In genomic region chr9:113177181-113177917, GRCm38 (mm10) we compare ENCODE assay signal across 11 mouse cellular contexts.
DNase-seq lines count a peak whose midpoint lies in the region; ATAC-seq and TF ChIP-seq lines count a peak whose summit lies in the region.
"Had no signal": no experiment of that assay in that cellular context is flagged by ENCODE, and none has a peak within 500 bp of the region (broad histone marks: within the 10 kb centered on the region; RNA-seq: fewer than 3 reads in every experiment).

No protein-coding gene starts in this region.

- H3K4me1 ChIP-seq in midbrain, embryonic 13.5 days (replicated peaks) = no peaks in the 10 kb centered on the region
- no peaks in the 10 kb centered on the region for H3K4me1 ChIP-seq in midbrain, embryonic 10.5 days
- H3K4me1 ChIP-seq in lung, adult 2 months (ENCODE audit: control insufficient read depth, insufficient read depth, low read length) = no peaks in the 10 kb centered on the region
- no peaks in the 10 kb centered on the region for H3K4me1 ChIP-seq in kidney, adult 2 months (ENCODE audit: control insufficient read depth, insufficient read depth, low read length)

- TF ChIP-seq CTCF in lung, adult 2 months (IDR thresholded peaks at IDR 0.05; ENCODE audit: insufficient read depth, low read length) = no peak
- no peak for TF ChIP-seq CTCF in kidney, adult 2 months (conservative IDR thresholded peaks at IDR 0.05; ENCODE audit: insufficient read depth, insufficient read length, low read depth, low read length)

- H3K27ac ChIP-seq in midbrain, embryonic 13.5 days = no peak overlapping the region
- H3K27ac ChIP-seq in midbrain, embryonic 10.5 days (replicated peaks) = no peak overlapping the region
- H3K27ac ChIP-seq in kidney, adult 2 months (ENCODE audit: insufficient read depth, low read depth, low read length) = no peak overlapping the region

- no peak for DNase-seq in midbrain, embryonic 10.5 days (ENCODE audit: low spot score)
- DNase-seq in frontal cortex, postnatal 14 days (ENCODE audit: low spot score in 2 of 2) = peak; percentile 61 to 80
- peak; percentile 76 to 97 for DNase-seq in left cerebral cortex, postnatal 25 days (ENCODE audit: low spot score in 2 of 2)
- DNase-seq in lung, adult 2 months = no peak
- no peak for DNase-seq in kidney, adult 2 months
- DNase-seq in lung, postnatal 4 days = no peak
- DNase-seq in spleen, adult 12 weeks (ENCODE audit: low spot score) = no peak
- DNase-seq: lung, postnatal 14 days; thymus, postnatal 4 days had no signal

- peak; percentile 45; the same call in 1 of the 2 replicates for ATAC-seq in midbrain, embryonic 13.5 days

- WGBS in midbrain, embryonic 13.5 days = 72% methylated on average over 15 of the region's 15 CpGs
- 81% methylated on average over 15 of the region's 15 CpGs for WGBS in midbrain, embryonic 10.5 days
- WGBS in lung, adult 2 months = 46% methylated on average over 15 of the region's 15 CpGs
- WGBS in kidney, adult 2 months = 38% methylated on average over 15 of the region's 15 CpGs

- no peaks in the 10 kb centered on the region for H3K27me3 ChIP-seq in midbrain, embryonic 13.5 days
- H3K27me3 ChIP-seq in midbrain, embryonic 10.5 days (ENCODE audit: low read depth, poor library complexity, severe bottlenecking) = no peaks in the 10 kb centered on the region
- H3K27me3 ChIP-seq in kidney, adult 2 months (replicated peaks; ENCODE audit: control insufficient read depth, insufficient read depth, low read length) = no peaks in the 10 kb centered on the region

- no peaks in the 10 kb centered on the region for H3K36me3 ChIP-seq in midbrain, embryonic 13.5 days
- no peaks in the 10 kb centered on the region for H3K36me3 ChIP-seq in midbrain, embryonic 10.5 days
- H3K36me3 ChIP-seq in kidney, adult 2 months (ENCODE audit: control insufficient read depth, insufficient read depth, low read length) = no peaks in the 10 kb centered on the region

- no peaks in the 10 kb centered on the region for H3K9me3 ChIP-seq in midbrain, embryonic 13.5 days
- H3K9me3 ChIP-seq in midbrain, embryonic 10.5 days (replicated peaks) = no peaks in the 10 kb centered on the region

- no peak for TF ChIP-seq POLR2A in lung, adult 2 months (IDR thresholded peaks at IDR 0.05; ENCODE audit: borderline replicate concordance, extremely low read depth, low read depth, low read length)
- TF ChIP-seq POLR2A in kidney, adult 2 months (IDR thresholded peaks at IDR 0.05; ENCODE audit: low read depth, low read length) = no peak

- H3K4me2 ChIP-seq in midbrain, embryonic 13.5 days (replicated peaks) = no peak overlapping the region

- H3K9ac ChIP-seq in midbrain, embryonic 13.5 days (replicated peaks) = no peak overlapping the region

- H3K4me3 ChIP-seq in midbrain, embryonic 13.5 days (replicated peaks) = no peak overlapping the region
- H3K4me3 ChIP-seq in midbrain, embryonic 10.5 days = no peak overlapping the region
- no peak overlapping the region for H3K4me3 ChIP-seq in lung, adult 2 months (replicated peaks; ENCODE audit: extremely low read depth, low read depth, low read length)
- no peak overlapping the region for H3K4me3 ChIP-seq in kidney, adult 2 months (ENCODE audit: insufficient read depth, low read depth, low read length)
- H3K4me3 ChIP-seq: erythroblast, embryonic 14.5 days had no signal

- intact Hi-C loops in left cerebral cortex, postnatal 25 days (cut with DNase I) = loop anchor here (2.0 to 10.0 kb wide), 14 partner anchors 71 to 993 kb away; partner anchors contain the start of gene Arpp21

Comparison
In these comparisons a context has a peak if more than half of its experiments do, and no peak if none do; other contexts are left out.
1. DNase-seq: peak in frontal cortex, postnatal 14 days (2 of 2) and left cerebral cortex, postnatal 25 days (2 of 2); none in midbrain, embryonic 10.5 days (single experiment), lung, adult 2 months (single experiment), kidney, adult 2 months (single experiment), lung, postnatal 4 days (0 of 2) and spleen, adult 12 weeks (single experiment).